Mouse (Mus musculus) bone marrow macrophage, adult 2 months (primary cell): Measurements from ENCODE around the gene Col9a3.

Experiments
- CTCF ChIP-seq: IDR thresholded peaks from 2 replicates; pipeline ENCODE4 v1.5.1; 2012; ENCODE audit warnings: low read depth, mild to moderate bottlenecking, low read length, moderate library complexity
- POLR2A ChIP-seq: IDR thresholded peaks from 2 replicates; pipeline ENCODE4 v1.6.1; 2012; ENCODE audit warnings: mild to moderate bottlenecking, low read depth, low read length, borderline replicate concordance

- TF ChIP-seq CTCF (no peak), POLR2A (no peak)
Measured at GRCm38 (mm10) chr2:180659353-180660150, 62.0 kb downstream of the Col9a3 start.
